In genomic region chr2:84750115-84750514, GRCm38 (mm10) we compare ENCODE assay signal across 17 mouse cellular contexts. TPM values are rescaled to one million over a fixed set of nuclear protein-coding genes. Genes with fewer than 3 reads are reported as not detected.
A peak's percentile ranks its signal among the peaks of the same experiment; 100 is the strongest.
DNase-seq lines count a peak whose midpoint lies in the region; ATAC-seq and TF ChIP-seq lines count a peak whose summit lies in the region.
"Had no signal": no experiment of that assay in that cellular context is flagged by ENCODE, and none has a peak within 500 bp of the region (broad histone marks: within the 10 kb centered on the region; RNA-seq: fewer than 3 reads in every experiment).

No protein-coding gene starts in this region.

- no peak for DNase-seq in frontal cortex, postnatal 10 days (ENCODE audit: low spot score in 2 of 2)
- DNase-seq in kidney, postnatal 0 days (ENCODE audit: low spot score): peak; percentile 71
- DNase-seq in kidney, postnatal 25 days: no peak
- peak; percentile 32 for DNase-seq in heart, postnatal 4 days
- DNase-seq in left cerebral cortex, adult 11 months (ENCODE audit: low spot score): no peak
- DNase-seq: adrenal gland, postnatal 36 days; cerebellum, postnatal 14 days; thymus, postnatal 4 days had no signal

- no peaks in the 10 kb centered on the region for H3K36me3 ChIP-seq in kidney, postnatal 0 days (ENCODE audit: insufficient read depth, low read length)
- no peaks in the 10 kb centered on the region for H3K36me3 ChIP-seq in myocyte (ENCODE audit: control insufficient read depth, insufficient read depth)
- no peaks in the 10 kb centered on the region for H3K36me3 ChIP-seq in forebrain, embryonic 13.5 days (ENCODE audit: poor library complexity, severe bottlenecking)
- H3K36me3 ChIP-seq: forebrain, embryonic 10.5 days; heart, embryonic 13.5 days; limb, embryonic 15.5 days; midbrain, embryonic 13.5 days had no signal

- H3K4me1 ChIP-seq in kidney, postnatal 0 days (replicated peaks; ENCODE audit: insufficient read depth, low read length): no peaks in the 10 kb centered on the region
- H3K4me1 ChIP-seq in forebrain, embryonic 13.5 days: no peaks in the 10 kb centered on the region
- H3K4me1 ChIP-seq: heart, embryonic 13.5 days; midbrain, embryonic 13.5 days had no signal

- no peak overlapping the region for H3K27ac ChIP-seq in kidney, postnatal 0 days
- no peak overlapping the region for H3K27ac ChIP-seq in forebrain, embryonic 13.5 days
- H3K27ac ChIP-seq: forebrain, embryonic 10.5 days; heart, embryonic 13.5 days; left cerebral cortex, adult 2 months; limb, embryonic 15.5 days; midbrain, embryonic 13.5 days had no signal

- H3K27me3 ChIP-seq in kidney, postnatal 0 days (ENCODE audit: insufficient read depth, low read length): no peaks in the 10 kb centered on the region
- no peaks in the 10 kb centered on the region for H3K27me3 ChIP-seq in myocyte (ENCODE audit: control insufficient read depth, insufficient read depth, insufficient read length)
- H3K27me3 ChIP-seq in forebrain, embryonic 13.5 days: no peaks in the 10 kb centered on the region
- H3K27me3 ChIP-seq: heart, embryonic 13.5 days; limb, embryonic 15.5 days; midbrain, embryonic 13.5 days had no signal

- TF ChIP-seq CTCF in kidney, postnatal 0 days (IDR thresholded peaks at IDR 0.05; ENCODE audit: low read depth): no peak

- H3K9me3 ChIP-seq in kidney, postnatal 0 days (replicated peaks; ENCODE audit: low read length): no peaks in the 10 kb centered on the region
- no peaks in the 10 kb centered on the region for H3K9me3 ChIP-seq in forebrain, embryonic 13.5 days (replicated peaks)
- H3K9me3 ChIP-seq: forebrain, embryonic 10.5 days; heart, embryonic 13.5 days; limb, embryonic 15.5 days; midbrain, embryonic 13.5 days had no signal

- no peak overlapping the region for H3K4me3 ChIP-seq in kidney, postnatal 0 days (replicated peaks; ENCODE audit: low read depth, low read length)
- H3K4me3 ChIP-seq in myocyte: no peak overlapping the region
- no peak overlapping the region for H3K4me3 ChIP-seq in forebrain, embryonic 13.5 days
- H3K4me3 ChIP-seq: forebrain, embryonic 10.5 days; heart, embryonic 13.5 days; left cerebral cortex, adult 2 months; limb, embryonic 15.5 days; midbrain, embryonic 13.5 days had no signal

- no peak overlapping the region for H3ac ChIP-seq in myocyte (ENCODE audit: control insufficient read depth, insufficient read length)

- H3K79me2 ChIP-seq in myocyte (ENCODE audit: control insufficient read depth, insufficient read depth): no peaks in the 10 kb centered on the region

- no peak overlapping the region for H3K9ac ChIP-seq in kidney, postnatal 0 days (ENCODE audit: low read depth, low read length)
- H3K9ac ChIP-seq in forebrain, embryonic 13.5 days: no peak overlapping the region
- H3K9ac ChIP-seq: heart, embryonic 13.5 days; limb, embryonic 15.5 days; midbrain, embryonic 13.5 days had no signal

- H3K4me2 ChIP-seq in kidney, postnatal 0 days (ENCODE audit: low read length): no peak overlapping the region
- peak overlapping the region; percentile 63 for H3K4me2 ChIP-seq in myocyte (ENCODE audit: low read depth)
- no peak overlapping the region for H3K4me2 ChIP-seq in forebrain, embryonic 13.5 days
- H3K4me2 ChIP-seq: heart, embryonic 13.5 days; limb, embryonic 15.5 days; midbrain, embryonic 13.5 days had no signal

- TF ChIP-seq POLR2A in myocyte (IDR thresholded peaks at IDR 0.05; ENCODE audit: insufficient read length, low read depth): no peak

- 50% methylated on average over 6 of the region's 6 CpGs for WGBS in kidney, postnatal 0 days
- WGBS in forebrain, embryonic 13.5 days: 86% methylated on average over 6 of the region's 6 CpGs

- peak; percentile 41; the same call in 1 of the 2 replicates for ATAC-seq in frontal cortex, adult (ENCODE audit: low TSS enrichment)
- ATAC-seq in kidney, postnatal 0 days (replicated peaks; ENCODE audit: low FRiP score, low read depth): no peak
- ATAC-seq in forebrain, embryonic 13.5 days: no peak
- ATAC-seq: inflammation-experienced regulatory T-cells, adult 6 months; midbrain, embryonic 13.5 days had no signal

TF ChIP-seq in myocyte, 11 proteins besides CTCF, POLR2A, EP300 and RAD21:
- TF ChIP-seq TCF3 (IDR thresholded peaks at IDR 0.05; ENCODE audit: insufficient read length, low read depth) (peak; percentile 80), CEBPB (IDR thresholded peaks at IDR 0.05; ENCODE audit: insufficient read depth, poor library complexity, severe bottlenecking) (peak; percentile 42; the same call in 1 of the 2 replicates), TCF12 (IDR thresholded peaks at IDR 0.05; ENCODE audit: insufficient read depth, poor library complexity, severe bottlenecking) (peak; percentile 90), REST (IDR thresholded peaks at IDR 0.05; ENCODE audit: insufficient read depth, insufficient read length) (no peak), MYOG (IDR thresholded peaks at IDR 0.05; ENCODE audit: control insufficient read depth in 1 of 3, insufficient read depth in 1 of 3, insufficient read length in 2 of 3, low read depth in 2 of 3) (peak in 2 of 3 experiments; percentile 41 to 91), POLR2AphosphoS2 (IDR thresholded peaks at IDR 0.05; ENCODE audit: insufficient read length, low read depth) (no peak), MAX (IDR thresholded peaks at IDR 0.05; ENCODE audit: low read depth) (no peak), USF1 (IDR thresholded peaks at IDR 0.05; ENCODE audit: low read depth) (no peak), E2F4 (IDR thresholded peaks at IDR 0.05; ENCODE audit: insufficient read depth) (no peak), MYOD1 (IDR thresholded peaks at IDR 0.05; ENCODE audit: control insufficient read depth in 1 of 3, insufficient read length in 2 of 3, low read depth in 2 of 3) (peak; percentile 89 to 96 (median 91)), SRF (IDR thresholded peaks at IDR 0.05; ENCODE audit: control insufficient read depth, insufficient read length, low read depth) (no peak)

RNA-seq across cellular contexts. Expression of gene Gm19426, which starts 6.7 kb away (rescaled TPM):
- polyA plus RNA-seq in kidney, postnatal 0 days (2015; fragmentation: Nextera tagmentation; extraction: Ambion mirVana): 8.7 and 9.3 TPM in 2 replicates
- total RNA-seq in heart, postnatal 4 days (2021): 1 to 10 TPM; 8.6 to 9.4 TPM
- polyA plus RNA-seq in myocyte (2012; fragmentation: generic; extraction: Trizol): 3.0 TPM
- polyA plus RNA-seq in forebrain, embryonic 13.5 days (2015; fragmentation: Nextera tagmentation; extraction: Ambion mirVana): 6.1 and 7.5 TPM in 2 replicates
- polyA plus RNA-seq: inflammation-experienced regulatory T-cells, adult 6 months had no signal

RNA-seq across cellular contexts. Expression of gene Ypel4, which starts 16.3 kb away (rescaled TPM):
- polyA plus RNA-seq in kidney, postnatal 0 days (2015; fragmentation: Nextera tagmentation; extraction: Ambion mirVana): 4.1 TPM in 2 replicates
- total RNA-seq in heart, postnatal 4 days (2021): under 1 TPM; 0.77 to 0.88 TPM
- polyA plus RNA-seq in myocyte (2012; fragmentation: generic; extraction: Trizol): 1.0 TPM
- 18.2 and 19.5 TPM in 2 replicates for polyA plus RNA-seq in forebrain, embryonic 13.5 days (2015; fragmentation: Nextera tagmentation; extraction: Ambion mirVana)

RNA-seq across cellular contexts. Expression of gene Clp1, which starts 23.0 kb away (rescaled TPM):
- 24.5 and 26.0 TPM in 2 replicates for polyA plus RNA-seq in kidney, postnatal 0 days (2015; fragmentation: Nextera tagmentation; extraction: Ambion mirVana)
- 1 to 10 TPM; 7.4 to 7.9 TPM for total RNA-seq in heart, postnatal 4 days (2021)
- 7.1 TPM for polyA plus RNA-seq in myocyte (2012; fragmentation: generic; extraction: Trizol)
- 35.9 and 36.1 TPM in 2 replicates for polyA plus RNA-seq in forebrain, embryonic 13.5 days (2015; fragmentation: Nextera tagmentation; extraction: Ambion mirVana)

RNA-seq across cellular contexts. Expression of gene Serping1, which starts 25.1 kb away (rescaled TPM):
- polyA plus RNA-seq in kidney, postnatal 0 days (2015; fragmentation: Nextera tagmentation; extraction: Ambion mirVana): 140 and 156 TPM in 2 replicates
- 10 to 100 TPM; 27.2 to 30.0 TPM for total RNA-seq in heart, postnatal 4 days (2021)
- 0.62 TPM for polyA plus RNA-seq in myocyte (2012; fragmentation: generic; extraction: Trizol)
- polyA plus RNA-seq in forebrain, embryonic 13.5 days (2015; fragmentation: Nextera tagmentation; extraction: Ambion mirVana): 22.3 and 25.6 TPM in 2 replicates

RNA-seq across cellular contexts. Expression of gene Zdhhc5, which starts 35.1 kb away (rescaled TPM):
- 25.9 and 29.2 TPM in 2 replicates for polyA plus RNA-seq in kidney, postnatal 0 days (2015; fragmentation: Nextera tagmentation; extraction: Ambion mirVana)
- 10 to 100 TPM; 73.9 to 74.2 TPM for total RNA-seq in heart, postnatal 4 days (2021)
- 36.3 TPM for polyA plus RNA-seq in myocyte (2012; fragmentation: generic; extraction: Trizol)
- polyA plus RNA-seq in forebrain, embryonic 13.5 days (2015; fragmentation: Nextera tagmentation; extraction: Ambion mirVana): 16.5 and 17.7 TPM in 2 replicates

Comparison
In these comparisons a context has a peak if more than half of its experiments do, and no peak if none do; other contexts are left out.
1. DNase-seq: peak in kidney, postnatal 0 days (single experiment) and heart, postnatal 4 days (single experiment); none in frontal cortex, postnatal 10 days (0 of 2), kidney, postnatal 25 days (0 of 2) and left cerebral cortex, adult 11 months (single experiment).